Mouse (Mus musculus) central nervous system, embryonic 18 days (tissue): ENCODE measurements around the gene Ncf2. TPM values are rescaled to one million over a fixed set of nuclear protein-coding genes. Genes with fewer than 3 reads are reported as not detected.

ENCODE experiments used
- polyA plus RNA-seq: library from polyadenylated mRNA; depleted of rRNA; stranded (reverse); fragments of >200 nt; gene quantifications from 2 replicates; pipeline ENCODE4 v1.2.3, GENCODE M21; 2012; rRNA removed

Gene Ncf2
- polyA plus RNA-seq, result 1.7 and 2.5 TPM in 2 replicates

DNA sequence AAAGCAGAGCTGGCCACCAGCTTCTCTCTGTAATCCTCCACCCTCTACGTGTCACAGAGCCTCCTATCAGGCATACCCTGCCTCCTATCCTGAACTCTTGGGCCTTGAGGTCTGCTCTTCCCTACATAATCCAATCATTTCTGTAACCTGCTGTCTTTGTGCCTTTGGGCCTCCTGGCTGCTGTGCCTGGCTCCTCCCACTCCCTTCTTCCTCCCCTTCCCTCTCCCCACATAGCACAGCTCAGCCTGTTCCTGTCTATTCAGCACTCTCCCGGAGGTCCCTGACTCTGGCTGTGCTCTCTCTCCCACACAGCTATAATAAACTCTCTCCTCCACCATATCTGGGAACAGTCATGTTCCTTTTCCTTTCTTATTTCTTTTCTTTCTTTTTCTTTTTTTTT lies at the start of gene Ncf2:
Gene Ncf2 (plus strand): TSS at position 298 of the 400 bp plus-strand sequence.

DNA sequence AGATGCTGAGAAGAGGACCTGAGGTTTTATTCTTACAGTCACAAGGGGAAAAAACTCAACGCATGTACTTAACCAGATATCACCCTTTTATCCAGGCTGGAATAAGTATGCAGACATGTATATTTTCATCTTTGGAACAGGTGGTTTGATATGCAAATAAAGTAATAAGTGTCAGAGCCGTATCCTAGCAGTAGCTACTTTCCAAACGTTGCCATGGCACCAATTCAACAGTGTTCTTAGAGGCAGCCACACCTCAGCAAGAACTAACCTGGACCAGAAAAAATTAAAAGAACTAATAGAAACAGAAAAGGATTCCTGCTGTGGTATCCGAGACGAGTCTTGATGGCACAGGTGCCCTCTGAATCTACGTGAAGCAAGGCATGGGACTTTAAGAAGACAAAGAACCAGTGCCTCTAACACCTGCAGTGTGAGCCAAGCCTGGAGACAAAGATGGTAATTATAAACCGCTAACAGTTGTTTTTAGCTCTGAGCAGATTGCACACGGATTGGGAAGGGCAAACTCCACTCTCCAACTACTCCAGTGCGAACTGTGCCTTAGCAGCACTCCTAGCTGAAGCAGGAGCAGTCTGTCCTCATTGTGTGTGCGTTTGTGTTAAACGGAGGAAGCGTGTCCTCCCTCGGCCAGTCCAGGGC lies 49.6 kb upstream of the Ncf2 start, which contains the start of gene Apobec4:
Gene Apobec4 (plus strand): TSS at position 240 of the 654 bp plus-strand sequence.

DNA sequence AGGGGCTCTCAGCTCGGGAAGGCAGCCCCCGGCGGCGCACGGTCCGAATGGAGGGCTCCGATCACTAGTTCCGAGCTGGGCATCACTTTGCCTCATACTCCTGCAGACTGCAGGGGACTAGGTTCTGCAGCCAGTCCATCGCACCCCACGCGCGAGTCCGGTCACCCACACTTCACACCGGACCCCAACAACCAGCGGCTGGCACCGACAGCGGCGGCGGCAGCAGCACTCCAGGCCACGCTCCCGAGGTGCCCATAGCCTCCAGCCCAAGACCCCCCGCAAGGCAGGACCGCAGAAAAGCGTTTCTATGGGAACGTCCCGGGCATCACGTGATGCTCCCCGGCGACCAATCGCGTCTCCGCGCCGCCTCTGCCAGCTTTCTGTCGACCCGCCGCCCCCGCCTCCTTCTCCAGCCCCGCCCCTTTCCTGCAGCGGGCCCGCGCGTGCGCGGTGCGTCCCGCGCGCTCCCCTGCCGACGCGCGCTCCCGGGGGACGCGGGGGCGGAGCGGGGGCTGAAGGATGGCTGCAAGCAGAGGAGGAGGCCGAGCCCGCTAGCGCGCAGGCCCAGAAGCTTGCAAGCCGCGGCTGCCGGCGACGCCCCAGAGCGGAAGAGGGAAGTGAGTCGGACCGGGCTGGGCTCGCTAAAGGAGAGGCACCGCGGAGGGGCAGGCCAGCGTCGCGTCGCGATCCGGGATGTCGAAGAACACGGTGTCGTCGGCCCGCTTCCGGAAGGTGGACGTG lies 33.8 kb upstream of the Ncf2 start, which contains the start of the genes Rgl1 and Arpc5:
Gene Rgl1 (minus strand): TSS at position 320 of the 741 bp plus-strand sequence.
Gene Arpc5 (plus strand): TSS at position 511 of the 741 bp plus-strand sequence.

Other genes with a start within 250 kb of the Ncf2 start
- 0.11 and 0.18 TPM in 2 replicates for gene Apobec4, start 49.6 kb upstream of the Ncf2 start, polyA plus RNA-seq
- gene Rgl1, start 33.8 kb upstream of the Ncf2 start, polyA plus RNA-seq, result 16.6 and 18.9 TPM in 2 replicates
- gene Arpc5, start 33.7 kb upstream of the Ncf2 start, polyA plus RNA-seq, result 240 and 249 TPM in 2 replicates
- gene Smg7, start 102.5 kb downstream of the Ncf2 start, polyA plus RNA-seq, result 37.7 and 39.9 TPM in 2 replicates
- 67.4 and 80.5 TPM in 2 replicates for gene Nmnat2, start 154.8 kb downstream of the Ncf2 start, polyA plus RNA-seq